Mouse (Mus musculus): Measurements from ENCODE around the gene Lrrn4cl.
"Not testable (repeated sequence)": the region's sequence is repeated elsewhere in the genome, so short reads cannot be mapped to it uniquely, and the experiment has no call there.

Lrrn4cl gene

GRCm38 (mm10) chr19:8881034-8881392 lies 30.4 kb downstream of the Lrrn4cl start:
- no peak for DNase-seq (ENCODE audit: low read depth, low spot score)

DNA sequence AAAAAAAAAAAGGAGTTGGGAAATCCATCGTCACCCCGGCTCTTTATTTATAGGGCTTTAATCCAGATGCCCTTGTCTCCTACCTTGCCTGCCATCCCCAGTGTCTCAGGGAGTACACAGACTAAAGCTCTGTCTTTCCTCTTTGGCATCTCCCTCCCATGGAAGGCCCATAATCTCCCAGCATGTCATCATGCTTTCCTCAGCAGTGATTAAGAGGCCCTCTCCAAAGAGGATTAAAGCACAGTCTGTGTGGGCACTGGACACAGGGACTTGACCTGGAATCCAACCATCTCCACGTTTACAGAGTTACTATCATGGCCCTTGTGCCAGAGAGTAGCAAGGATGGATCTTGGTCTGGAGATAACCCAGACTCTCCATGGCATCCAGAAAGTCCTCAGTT lies 33.0 kb downstream of the Lrrn4cl start, which contains the start of the genes Lbhd1 and Gm49403:
Gene Lbhd1, plus strand, starts transcription at position 117 of the 400 bp plus-strand sequence.
Gene Gm49403, plus strand, starts transcription at position 315 of the 400 bp plus-strand sequence.
- DNase-seq (ENCODE audit: low read depth, low spot score): no peak

GRCm38 (mm10) chr19:8886916-8887584 lies 36.5 kb downstream of the Lrrn4cl start:
- DNase-seq (ENCODE audit: low read depth, low spot score): no peak

- DNase-seq (ENCODE audit: low read depth, low spot score): no peak
These were observed 37.3 kb downstream of the Lrrn4cl start for GRCm38 (mm10) chr19:8887585-8888463.

GRCm38 (mm10) chr19:8888511-8889385 lies 38.2 kb downstream of the Lrrn4cl start, which contains the start of the genes 1810009A15Rik and Gm49416:
Gene 1810009A15Rik (plus strand): TSS chr19:8888853.
Gene Gm49416 (plus strand): TSS chr19:8888926.
- DNase-seq (ENCODE audit: low read depth, low spot score): peak; percentile 97

- DNase-seq (ENCODE audit: low read depth, low spot score): peak; percentile 87
These were observed 42.5 kb downstream of the Lrrn4cl start, which contains the start of gene Ints5 for GRCm38 (mm10) chr19:8892829-8893766. Gene Ints5 (plus strand): TSS chr19:8893005.

DNA sequence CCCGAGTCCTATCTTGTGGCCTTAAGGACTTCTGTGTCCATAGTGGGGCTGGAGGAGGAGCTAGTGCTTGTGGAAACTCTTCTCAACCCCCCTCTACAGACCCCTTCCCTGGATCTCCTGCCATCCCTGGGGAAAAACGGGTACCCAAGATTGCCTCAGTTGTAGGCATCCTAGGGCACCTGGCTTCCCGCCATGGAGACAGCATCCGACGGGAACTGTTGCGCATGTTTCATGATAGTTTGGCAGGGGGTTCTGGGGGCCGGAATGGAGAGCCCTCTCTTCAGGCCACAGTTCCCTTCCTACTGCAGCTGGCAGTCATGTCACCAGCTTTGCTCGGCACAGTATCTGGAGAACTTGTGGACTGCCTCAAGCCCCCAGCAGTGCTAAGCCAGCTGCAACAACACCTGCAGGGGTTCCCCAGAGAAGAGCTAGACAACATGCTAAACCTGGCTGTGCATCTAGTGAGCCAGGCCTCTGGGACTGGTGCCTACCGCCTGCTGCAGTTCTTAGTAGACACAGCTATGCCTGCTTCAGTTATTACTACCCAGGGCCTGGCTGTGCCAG lies 44.9 kb downstream of the Lrrn4cl start:
- no peak for DNase-seq (ENCODE audit: low read depth, low spot score)

DNA sequence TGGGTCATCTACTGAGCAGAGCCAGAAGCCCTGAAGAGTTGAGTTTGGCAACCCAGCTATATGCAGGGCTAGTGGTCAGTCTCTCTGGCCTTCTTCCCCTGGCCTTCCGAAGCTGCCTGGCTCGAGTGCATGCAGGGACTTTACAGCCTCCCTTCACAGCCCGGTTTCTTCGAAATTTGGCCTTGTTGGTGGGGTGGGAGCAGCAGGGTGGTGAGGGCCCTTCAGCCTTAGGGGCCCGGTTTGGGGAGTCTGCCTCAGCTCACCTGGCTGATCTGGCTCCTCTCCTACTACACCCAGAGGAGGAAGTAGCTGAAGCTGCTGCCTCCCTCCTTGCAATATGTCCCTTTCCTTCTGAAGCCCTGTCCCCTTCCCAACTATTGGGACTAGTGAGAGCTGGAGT lies 45.7 kb downstream of the Lrrn4cl start:
- DNase-seq (ENCODE audit: low read depth, low spot score): not testable (repeated sequence)

GRCm38 (mm10) chr19:8897211-8897864 lies 46.8 kb downstream of the Lrrn4cl start:
- peak; percentile 36 for DNase-seq (ENCODE audit: low read depth, low spot score)

DNA sequence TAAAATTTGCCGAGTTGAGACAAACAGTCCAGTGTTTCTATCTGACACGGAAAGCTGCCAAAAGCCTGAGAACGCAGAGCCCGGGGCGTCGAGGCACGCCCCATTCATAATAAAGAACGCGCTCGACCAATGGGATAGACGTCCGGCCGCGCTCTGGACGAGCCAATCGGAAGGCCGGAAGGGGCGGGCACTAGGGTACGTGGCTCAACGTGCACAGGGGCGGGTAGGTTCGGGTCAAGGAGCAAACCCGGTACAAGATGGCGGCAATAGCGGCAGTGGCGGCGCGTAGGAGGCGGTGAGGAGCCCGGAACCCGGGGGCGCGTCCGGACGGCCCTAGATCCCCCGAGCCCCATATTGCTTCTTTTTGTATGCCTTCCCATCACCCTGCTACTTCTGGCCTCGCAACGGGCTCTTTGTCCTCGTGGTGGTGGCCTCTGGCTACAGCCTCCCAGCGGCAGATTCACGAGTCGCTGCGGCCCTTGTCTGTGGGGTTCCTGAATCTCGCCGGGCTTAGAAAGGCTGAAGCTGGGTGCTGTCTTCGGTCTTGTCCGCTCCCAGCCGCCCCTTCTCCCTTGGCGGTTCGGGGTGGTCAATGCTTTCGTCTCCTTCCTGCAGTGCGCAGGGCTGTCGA lies 47.4 kb downstream of the Lrrn4cl start, which contains the start of gene Ganab:
Gene Ganab, plus strand, starts transcription at position 207 of the 631 bp plus-strand sequence.
- DNase-seq (ENCODE audit: low read depth, low spot score): peak; percentile 97

- no peak for DNase-seq (ENCODE audit: low read depth, low spot score)
These were observed 48.0 kb downstream of the Lrrn4cl start for GRCm38 (mm10) chr19:8898576-8898975.

- DNase-seq (ENCODE audit: low read depth, low spot score): no peak
These were observed 48.5 kb downstream of the Lrrn4cl start for GRCm38 (mm10) chr19:8899079-8899478.

DNA sequence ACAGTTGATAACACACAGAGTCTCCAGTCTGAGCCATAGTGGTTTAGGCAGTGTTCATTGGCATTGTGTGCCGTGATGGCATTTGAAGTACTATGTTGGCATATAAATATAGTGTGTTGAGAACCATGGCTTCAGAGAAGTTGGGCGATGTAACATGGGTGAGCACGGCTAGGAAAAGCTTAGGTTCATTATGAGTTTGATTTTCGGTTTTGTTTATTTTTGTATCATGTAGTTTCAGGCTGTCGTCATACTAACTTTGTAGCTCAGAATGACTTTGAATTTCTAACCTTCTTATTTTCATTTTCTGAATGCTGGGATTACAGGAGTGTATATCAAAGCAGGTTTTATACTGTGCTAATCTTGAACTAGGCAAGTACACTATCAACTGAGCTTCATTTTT lies 52.8 kb downstream of the Lrrn4cl start:
- no peak for DNase-seq (ENCODE audit: low read depth, low spot score)
